Mouse (Mus musculus): ENCODE measurements around the gene Sbk2. TPM values are rescaled to one million over a fixed set of nuclear protein-coding genes. Genes with fewer than 3 reads are reported as not detected.
"Not testable (repeated sequence)": the region's sequence is repeated elsewhere in the genome, so short reads cannot be mapped to it uniquely, and the experiment has no call there.

Gene Sbk2
- total RNA-seq (2021): 0.63 TPM in 1 of 2 replicates, not detected in the other
- long read RNA-seq, experiment 1: 0 reads
- long read RNA-seq, experiment 2: 0 reads

DNA sequence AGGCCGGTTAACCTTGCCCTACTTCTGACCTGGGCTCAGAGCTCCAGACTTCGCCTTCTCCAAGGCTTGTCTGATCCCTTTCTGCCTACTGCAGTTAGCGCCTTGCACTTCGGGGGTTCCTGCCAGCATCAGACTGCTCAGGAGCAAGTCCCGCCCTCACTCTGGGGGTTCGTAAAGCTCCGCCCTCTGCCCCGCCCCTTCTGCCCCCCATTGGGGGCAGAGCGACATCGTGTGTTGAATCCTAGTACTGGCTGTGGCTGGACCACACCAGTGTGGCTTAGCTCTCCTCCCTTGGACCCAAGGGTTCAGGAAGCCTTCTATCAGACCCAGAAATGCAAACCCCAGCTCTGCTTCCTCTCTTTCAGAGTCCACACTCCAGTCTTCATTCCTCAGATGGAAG lies at the start of gene Sbk2:
TSS of gene Sbk2 (minus strand) at position 135 of the 400 bp plus-strand sequence.
- DNase-seq: peak; percentile 91

DNA sequence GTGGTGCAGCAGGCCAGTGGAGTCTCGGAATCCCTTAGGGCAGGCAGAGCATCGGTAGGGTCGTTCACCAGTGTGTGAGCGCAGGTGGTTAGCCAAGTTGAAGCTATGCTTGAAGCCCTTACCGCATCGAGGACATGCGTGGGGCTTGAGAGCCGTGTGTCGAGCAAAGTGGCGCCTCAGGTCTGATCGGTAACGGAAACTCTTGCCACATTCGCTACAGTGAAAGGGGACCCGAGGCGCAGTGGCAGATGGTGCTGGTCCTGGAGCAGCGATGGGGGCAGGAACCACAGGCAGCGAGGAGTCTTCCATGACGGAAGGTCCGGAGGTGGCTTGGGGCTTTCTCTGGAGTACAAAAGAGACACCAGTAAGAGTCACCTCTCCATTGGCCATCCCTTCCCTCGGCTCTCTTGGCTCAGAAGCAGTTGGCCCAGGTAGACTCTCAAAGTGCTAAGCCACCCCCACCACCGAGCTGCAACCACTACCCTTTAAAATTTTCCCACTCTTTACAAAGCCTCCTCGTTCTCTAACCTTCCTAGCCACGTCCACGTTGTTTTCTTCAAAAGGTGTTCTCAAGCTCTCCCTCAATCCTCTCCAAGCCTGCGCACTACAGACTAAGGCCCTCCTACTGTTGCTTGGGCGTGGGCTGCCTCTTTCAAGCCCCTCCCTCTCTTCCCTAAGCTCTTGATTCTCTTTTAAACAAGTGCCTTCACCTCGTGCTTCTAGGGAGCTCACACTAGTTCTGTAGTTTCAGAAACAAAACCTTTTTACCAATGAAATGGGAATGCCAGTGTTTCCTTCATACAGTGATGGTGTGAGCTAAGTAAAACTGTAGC lies 48.7 kb upstream of the Sbk2 start:
- no peak for DNase-seq

DNA sequence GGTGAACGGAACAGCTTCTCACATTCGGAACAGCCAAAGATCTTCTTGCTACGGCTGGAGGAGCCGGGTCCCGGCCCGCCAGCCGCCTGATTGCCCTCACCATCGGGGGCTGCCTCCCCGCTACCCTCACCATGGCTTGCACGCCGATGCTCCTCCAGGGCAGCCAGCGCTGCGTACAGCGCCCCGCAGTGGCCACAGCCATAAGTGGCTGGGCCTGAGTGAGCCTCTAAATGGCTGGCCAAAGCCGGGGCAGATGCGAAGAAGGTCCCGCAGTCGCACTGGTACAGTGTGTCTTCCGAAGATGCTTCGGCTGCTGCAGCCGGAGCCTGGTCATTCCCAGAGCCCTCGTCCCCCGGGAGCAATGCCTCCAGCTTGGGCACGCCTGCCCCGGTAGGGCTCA lies 44.0 kb upstream of the Sbk2 start:
- DNase-seq: no peak

DNA sequence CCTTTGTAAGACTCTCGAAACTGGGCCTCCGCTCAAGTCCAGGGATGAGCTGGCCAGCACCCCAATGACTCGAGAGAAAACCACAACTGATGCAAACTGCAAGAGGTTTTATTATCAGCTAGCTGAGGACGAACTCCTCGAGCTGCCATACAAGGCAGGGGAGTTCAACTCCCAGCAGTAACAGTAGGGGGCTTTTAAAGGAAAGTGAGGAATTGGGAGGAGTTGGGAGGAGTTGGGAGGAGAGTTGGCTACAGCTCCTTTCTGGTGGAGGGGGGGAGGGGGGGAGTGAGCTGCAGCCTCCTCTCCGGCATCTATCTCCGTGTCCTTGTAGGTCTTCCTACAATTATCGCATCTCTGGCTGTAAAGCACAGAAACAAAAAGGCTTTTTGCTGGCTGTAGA lies 38.7 kb upstream of the Sbk2 start:
- DNase-seq: not testable (repeated sequence)

DNA sequence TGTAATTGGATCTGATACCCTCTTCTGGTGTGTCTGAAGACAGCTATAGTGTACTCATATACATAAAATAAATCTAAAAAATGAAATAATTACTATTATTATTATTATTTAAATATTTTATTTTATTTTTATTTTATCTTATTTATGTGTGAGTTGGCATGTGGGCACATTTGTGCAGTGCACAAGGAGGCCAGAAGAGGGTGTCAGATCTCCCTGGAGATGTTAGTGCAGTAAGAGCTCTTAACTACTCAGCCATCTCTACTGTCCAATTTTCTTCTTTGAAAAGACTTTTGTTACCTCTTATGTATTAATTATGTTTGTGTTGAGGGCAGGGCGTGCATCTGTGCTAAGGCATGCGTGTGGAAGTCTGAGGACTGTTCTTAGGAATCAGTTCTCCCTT lies 35.7 kb upstream of the Sbk2 start:
- DNase-seq: peak; percentile 61

DNA sequence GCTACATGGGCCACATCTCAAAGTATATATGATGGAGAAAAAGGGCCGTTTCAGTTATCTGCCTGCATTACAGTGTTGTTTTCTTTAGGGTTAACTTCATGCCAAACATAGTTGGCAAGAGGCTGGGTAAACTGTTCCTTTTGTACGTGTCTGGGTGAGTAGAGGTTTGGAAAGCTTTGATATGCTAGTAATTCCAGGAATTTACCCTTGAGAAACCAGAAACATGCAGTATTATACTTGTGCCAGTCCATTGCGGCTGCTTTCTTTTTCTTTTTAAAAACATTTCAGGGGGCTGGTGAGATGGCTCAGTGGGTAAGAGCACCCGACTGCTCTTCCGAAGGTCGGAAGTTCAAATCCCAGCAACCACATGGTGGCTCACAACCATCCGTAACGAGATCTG lies 32.7 kb upstream of the Sbk2 start:
- no peak for DNase-seq

DNA sequence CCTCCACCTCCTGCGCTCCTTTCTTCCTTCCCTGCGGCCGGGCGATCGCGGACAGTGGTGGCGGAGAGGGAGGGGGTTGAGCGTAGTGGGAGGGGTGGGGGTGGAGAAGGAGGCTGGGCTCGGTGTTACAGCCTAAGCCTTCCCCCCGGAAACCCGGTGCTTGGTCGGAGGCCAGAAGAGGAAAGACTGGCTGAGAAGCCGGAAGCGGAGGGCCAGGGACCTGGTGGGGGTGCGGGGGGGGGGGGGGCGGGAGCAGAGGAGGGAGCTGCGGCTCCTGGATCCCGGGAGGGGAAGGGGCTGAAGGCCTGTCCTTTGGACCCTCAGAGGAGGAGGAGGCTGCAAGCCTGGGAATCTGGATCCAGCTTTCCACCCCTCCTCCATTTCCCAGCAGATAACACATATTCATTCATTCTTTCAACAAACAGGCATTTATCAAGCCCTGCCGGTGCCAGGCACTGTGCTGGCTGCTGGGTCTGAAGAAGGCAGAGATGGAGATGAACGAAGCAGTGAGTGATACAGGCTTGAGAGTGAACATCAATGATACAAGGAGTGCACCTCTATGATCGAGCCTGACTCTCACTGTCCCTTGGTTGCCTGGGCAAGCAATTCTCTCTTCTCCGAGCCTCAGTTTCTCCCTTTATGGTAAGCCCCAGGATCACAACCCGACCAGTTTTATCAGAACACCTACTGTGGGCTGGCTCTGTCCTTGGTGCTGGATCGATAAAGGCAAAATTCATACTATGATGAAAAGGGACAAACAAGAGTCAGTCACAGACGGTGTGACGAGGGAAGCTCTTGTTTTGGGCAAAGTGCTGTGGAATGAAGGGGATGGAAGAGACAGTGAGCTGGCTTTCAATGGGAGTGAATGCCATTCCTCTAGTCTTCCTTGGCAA lies 32.0 kb upstream of the Sbk2 start, which contains the start of gene Zfp579:
TSS of gene Zfp579 (minus strand) at position 156 of the 893 bp plus-strand sequence.
- peak; percentile 98 for DNase-seq

DNA sequence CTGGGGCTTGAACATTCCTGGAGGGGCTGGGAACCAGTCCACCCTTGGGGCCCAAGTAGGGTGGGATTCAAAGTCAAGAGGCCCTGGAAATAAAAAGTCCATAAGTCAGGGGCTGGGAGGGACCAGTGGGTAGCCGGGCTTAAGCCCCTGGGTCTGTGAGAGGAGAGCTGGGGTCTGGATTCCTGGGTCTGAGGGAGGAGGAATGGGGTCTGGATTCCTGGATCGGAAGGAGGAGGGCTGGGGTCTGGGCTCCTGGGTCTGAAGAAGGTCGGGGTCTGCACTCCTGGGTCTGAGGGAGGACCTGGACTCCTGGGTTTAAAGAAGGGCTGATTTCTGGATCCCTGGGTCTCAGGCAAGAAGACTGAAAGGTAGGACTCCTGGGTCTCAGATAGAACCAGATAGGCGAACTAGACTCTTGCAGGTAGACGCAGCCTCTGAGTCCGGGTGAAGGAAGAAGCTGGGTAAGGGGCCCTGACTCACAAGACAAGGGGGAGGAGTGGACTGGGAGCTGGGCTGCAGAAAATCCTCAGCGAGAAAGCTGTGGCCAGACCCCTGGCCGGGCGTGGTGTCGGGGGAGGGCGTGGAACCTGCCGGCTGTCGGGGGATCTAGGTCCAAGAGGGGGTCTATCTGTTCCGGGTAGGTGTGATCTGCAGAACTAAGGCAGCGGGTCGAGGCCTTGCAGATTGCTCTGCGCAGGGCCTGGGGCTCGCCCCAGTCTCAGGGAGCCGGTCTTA lies 31.2 kb upstream of the Sbk2 start:
- no peak for DNase-seq

DNA sequence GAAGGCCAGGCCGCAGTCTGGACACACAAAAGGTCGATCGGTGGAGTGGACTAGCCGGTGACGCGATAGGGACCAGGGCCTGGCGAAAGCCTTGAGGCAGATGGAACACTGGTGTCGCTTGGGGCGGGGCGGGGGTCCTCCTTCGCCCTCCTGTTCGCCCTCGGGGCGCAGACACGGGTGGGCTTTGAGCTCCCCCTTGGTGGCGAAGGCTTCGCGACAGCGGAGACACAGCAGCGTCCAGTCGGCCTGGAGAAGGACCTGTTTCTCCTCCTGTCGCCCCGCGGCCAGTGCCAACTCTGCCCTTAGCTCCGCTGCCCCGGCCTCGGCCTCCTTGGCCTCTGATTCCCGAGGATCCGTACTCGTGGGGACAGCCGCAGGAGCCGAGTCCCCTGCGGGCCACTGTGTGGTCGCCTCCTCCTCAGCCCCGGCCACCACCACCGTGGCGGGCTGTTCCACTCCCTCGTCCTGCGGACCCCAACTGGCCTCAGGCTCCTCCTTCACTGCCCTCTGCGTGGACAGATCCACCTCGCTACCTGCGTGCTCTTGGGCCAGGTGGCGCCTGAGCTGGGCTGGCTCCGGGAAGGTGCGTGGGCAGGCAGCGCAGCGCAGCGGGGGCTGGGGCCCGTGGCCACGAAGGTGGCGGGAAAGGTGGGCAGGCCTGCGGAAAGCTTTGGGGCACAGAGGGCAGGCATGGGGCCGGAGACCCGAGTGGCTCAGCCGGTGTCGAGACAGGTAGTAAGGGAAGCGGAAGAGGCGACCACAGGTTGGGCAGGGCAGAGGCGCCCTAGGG lies 30.0 kb upstream of the Sbk2 start:
- DNase-seq: no peak

DNA sequence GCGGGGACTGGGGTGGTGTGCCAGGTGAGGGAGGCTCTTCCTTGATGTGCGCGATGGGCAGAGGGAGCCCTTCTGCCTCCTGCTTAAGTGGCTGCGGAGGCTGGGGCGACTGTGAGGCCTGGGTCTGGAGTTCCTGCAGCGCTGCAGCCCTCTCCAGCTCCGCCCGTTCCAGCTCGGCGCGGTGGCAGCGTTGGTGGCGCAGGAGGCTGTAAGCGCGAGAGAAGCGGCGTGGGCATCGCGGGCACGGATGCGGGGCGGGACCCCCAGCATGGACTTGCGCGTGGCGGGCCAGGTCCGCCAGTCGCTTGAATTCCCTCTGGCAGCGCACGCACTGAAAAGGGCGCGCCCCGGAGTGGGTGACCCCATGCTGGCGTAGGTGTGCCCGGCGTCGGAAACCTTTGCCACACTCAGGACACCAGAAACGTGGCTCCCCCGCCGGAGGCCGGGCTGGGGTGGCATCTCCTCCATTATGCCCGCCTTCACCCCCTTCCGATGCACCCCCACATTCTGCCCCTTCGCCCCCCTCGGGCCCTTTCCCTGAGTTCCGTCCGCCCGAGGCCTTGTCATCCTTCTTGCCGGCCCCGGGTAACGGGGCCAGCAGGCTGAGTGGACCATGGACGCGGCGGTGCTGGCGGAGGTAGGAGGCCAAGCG lies 29.3 kb upstream of the Sbk2 start:
- no peak for DNase-seq

DNA sequence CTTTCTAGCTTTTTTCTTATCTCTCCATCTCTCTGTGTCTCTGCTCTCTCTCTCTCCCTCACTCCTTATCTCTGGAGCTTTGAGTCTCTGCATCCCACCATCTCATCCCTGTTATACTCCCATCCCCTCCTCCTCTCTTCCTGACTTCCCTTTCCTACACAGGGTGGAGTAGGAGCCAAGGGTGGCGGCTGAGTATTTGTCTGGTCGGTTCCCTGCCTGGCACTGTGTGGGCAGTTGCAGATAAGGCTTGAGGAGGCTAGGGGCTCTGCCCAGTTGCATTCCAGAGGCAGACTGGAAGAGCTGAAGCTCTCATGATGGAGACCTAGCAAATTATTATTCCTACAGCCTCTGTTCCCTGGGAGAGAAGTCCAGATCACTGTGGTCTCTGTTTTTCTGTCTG lies 24.0 kb upstream of the Sbk2 start:
- DNase-seq: no peak

DNA sequence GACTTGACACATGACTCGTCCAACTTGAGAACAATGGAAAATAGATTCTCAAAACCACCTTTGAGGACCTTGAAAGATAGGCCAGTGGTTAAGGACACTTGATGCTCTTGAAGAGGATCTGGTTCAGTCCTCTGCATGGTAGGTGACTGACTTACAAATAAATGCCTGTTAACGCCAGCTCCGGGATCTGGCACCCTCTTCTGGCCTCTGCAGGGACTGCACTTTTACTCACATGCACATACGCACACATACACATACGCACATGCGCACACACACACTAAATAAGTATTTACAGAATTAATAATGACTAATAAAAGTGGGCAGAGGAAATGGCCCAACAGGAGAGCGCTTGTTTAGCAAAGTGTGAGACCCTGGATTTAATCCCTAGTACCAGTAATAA lies 12.6 kb upstream of the Sbk2 start:
- no peak for DNase-seq

DNA sequence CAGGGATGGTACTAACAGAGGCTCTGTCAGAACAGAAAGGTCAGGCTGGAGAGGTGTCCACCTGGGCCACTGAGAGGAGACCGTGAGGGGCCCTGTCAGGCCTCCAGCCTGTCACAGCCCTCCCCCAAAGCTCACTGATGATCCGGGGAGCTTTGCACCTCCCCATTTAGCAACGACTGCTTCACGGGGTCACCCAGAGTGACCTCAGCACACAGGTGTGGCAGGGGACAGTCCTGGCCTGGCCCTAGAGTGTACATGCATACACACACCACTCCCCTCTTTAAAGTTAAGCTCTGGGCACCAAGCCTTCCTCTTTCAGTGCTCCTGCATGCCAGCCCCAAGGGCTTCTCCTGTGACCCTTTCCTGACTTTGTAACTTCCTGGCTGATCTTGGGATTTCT lies 11.2 kb upstream of the Sbk2 start:
- no peak for DNase-seq

DNA sequence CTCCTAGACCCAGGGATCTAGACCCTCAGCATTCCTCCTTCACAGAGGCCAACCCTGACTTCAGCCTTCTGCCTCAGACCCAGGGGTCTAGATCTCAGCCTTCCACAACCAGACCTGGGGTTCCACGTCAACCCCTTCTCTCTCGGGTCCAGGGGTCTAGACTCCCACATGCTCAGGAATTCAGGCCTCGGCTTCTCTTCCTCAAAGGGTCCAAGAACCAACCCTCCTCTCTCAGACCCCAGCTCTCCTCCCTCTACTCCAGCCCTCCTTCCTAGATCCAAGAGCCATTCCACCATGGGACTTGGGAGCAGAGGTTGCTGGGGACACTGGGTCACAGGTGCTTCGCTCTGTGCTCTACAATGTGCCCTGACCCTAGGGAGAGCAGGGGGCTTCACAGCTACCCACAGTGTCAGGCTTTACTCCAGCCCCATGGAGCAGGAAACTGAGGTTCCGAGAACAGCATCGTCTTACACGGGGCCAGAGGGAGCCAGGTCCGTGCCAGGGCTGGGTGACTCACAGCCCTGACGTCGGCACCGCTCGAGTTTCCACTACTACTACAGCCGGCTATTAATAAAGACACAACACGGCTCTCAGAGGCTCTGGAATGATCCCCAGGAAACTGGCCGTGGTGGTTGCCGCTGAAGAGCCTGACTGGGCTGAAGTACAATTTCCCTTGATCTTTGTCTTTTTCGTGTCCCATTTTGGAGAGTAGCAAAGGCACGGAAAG lies 8.3 kb upstream of the Sbk2 start:
- DNase-seq: peak; percentile 81

DNA sequence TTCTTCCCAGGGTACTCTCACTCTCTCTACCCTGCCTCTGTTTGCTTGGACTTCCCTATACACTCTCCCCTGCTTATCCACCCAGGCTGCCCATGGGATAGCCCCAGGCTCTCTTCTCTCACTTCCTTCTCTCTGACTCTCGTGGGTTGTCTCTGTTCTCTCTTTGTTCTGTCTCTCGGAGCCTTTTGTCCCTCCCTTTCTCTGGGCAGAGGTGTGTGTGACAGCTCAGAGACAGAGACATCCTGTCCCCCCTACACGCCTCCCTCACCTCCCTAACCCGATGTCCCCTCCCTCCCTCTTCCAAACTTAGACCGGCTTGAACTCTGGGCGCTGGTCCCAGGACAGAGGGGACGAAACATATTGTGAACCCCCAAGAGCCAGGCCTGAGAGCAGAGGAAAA lies 7.5 kb upstream of the Sbk2 start:
- DNase-seq: no peak

DNA sequence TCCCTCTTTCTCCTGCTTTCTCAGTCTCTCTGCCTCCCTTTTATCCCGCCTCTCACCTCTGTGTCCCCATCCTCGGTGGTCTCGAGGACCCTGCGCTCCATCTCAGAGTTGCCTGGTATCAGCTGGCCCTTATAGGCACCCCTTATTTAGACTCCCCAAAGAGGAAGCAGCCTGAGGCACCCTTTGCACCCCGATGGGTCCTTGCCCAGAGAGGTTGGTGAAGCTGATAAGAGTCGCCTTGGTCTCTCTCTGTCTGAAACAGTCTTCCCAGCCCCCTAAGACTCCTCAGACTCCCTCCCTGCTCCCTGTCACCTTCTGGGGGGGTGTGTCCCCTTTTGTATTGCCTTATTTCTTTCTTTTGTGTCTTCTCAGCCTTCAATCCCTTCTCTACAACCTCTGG lies 6.9 kb upstream of the Sbk2 start, which contains the start of gene Sbk3:
TSS of gene Sbk3 (minus strand) at position 101 of the 400 bp plus-strand sequence.
- no peak for DNase-seq

DNA sequence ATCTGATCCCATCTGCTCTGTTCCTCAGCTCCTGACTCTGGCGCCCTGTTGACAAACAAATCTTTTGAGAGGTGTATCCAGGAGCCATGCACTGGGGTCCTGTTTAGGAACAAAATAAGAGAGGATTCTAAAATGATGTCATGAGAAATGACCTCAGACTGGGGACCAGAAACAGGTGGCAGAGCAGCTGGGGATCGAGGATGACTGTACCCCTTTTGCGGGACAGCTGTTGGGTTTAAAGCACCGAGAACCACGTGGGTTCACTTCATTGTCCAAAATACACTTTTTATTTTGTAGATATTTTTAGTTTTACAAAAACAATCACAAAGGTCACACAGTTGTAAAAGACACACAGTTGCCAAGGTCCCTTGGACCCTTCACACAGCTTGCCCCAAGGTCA lies 782 bp upstream of the Sbk2 start:
- DNase-seq: no peak

DNA sequence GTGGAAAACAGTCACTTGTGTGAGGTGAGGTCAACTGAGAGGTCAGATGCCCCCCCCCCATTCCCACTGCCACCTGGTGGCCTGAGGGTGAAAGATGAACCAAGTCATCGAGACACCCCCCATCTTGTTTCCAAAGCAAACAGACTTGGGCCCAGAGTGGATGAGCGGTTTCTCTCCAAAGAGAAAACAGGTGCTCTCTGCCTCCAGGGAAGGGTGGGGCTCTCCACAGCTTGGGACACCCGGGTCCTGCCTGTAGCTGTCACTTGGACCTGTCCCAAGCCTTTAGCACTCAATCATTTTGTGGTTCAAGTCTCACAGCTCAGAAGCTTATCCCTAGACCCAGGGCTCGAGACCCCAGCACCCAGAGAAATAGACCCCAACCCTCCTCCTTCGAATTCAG lies 679 bp downstream of the Sbk2 start:
- DNase-seq: no peak

DNA sequence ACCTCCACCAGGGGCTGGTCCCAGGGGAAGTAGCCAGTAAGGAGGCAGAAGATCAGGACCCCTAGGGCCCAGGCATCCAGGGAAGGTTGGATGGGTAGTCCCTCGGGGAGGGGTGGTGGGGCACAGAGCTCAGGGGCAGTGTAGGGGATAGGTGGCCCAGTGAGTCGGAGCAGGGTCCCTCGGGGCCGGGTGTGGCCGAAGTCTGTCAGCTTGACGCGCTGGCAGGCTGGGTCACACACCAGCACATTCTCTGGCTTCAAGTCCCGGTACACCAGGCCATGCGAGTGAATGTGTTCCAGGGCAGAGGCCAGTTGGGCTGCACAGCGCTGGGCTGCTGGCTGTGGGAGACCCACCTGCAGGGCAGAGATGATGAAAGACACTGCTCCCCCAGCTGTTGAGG lies 6.8 kb downstream of the Sbk2 start:
- no peak for DNase-seq

DNA sequence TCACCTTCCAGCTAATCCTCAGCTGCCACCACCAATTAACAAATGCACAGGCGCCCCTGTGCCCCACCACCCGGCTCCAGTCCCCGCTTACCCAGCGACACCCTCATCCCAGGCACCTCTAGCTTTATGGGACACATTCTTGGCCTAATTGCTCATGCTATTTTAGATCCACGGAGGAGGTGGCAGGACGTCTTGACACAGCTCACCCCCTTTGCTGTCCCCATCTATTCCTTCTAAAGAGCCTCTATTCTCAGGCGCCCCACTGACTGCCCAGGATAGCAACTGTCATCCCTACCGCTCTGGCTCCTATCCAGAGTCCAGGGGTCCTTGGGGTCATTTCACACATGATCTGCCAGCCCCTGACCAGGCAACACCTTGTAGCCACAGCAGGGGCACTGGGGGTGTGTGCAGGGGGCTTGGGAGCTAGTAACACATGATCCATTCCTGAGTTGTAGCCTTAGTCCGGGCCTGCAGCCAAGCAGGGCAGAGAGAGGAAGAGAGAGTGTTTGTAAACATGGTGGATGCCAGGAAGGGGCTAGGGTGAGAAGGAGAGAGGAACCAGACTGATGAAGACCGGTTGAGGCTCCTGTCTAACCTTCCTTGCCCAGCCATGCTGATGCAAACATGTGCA lies 10.3 kb downstream of the Sbk2 start:
- no peak for DNase-seq

All from adrenal gland, postnatal 14 days (tissue).